Mouse (Mus musculus) spleen, postnatal 10 days (tissue): ENCODE results near the gene Aldh1l1.

Experiments
- DNase-seq, 2 experiments: peaks; one replicate each; pipeline ENCODE4 v3.0.0; 2021 to 2022; ENCODE audit warnings: low spot score in 2 of 2

Gene Aldh1l1

GRCm38 (mm10) chr6:90472079-90472478 is 14.1 kb upstream of the Aldh1l1 start:
- DNase-seq, result no peak

GRCm38 (mm10) chr6:90472697-90473096 is 13.5 kb upstream of the Aldh1l1 start:
- no peak for DNase-seq

- DNase-seq, result no peak
These were observed 12.4 kb upstream of the Aldh1l1 start for GRCm38 (mm10) chr6:90473630-90474360.

GRCm38 (mm10) chr6:90474361-90474750 is 11.9 kb upstream of the Aldh1l1 start:
- DNase-seq, result no peak

- DNase-seq, result no peak
These were observed 10.9 kb upstream of the Aldh1l1 start for GRCm38 (mm10) chr6:90475176-90475853.

- no peak for DNase-seq
These were observed 10.4 kb upstream of the Aldh1l1 start for GRCm38 (mm10) chr6:90475854-90476212.

DNA sequence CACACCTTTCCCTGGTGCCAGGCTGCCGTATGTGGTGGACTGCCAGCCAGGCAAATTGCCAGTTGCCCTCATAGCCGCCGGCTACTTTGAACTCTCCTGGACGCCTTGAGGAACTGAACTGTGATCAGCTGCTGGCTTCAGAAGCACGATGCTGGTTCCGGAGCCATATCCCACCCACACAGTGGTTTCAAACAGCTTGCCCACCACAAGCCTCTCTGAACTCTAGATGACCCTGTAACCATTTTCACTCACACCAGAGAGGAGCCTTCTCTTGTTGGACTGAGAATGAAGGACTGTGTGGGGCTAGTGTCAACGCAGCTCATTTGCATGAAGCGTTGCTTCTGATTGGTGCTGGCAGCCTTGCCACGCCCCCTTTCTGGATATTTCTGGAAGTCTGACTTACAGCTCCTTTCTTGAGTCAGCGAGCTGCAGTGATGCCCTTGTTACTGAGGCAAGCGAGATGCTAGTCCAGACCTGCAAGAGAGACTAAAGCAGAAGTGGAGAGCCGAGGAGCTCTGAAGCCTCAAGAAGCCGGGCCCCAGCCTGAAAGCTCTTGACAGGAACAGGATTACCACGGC is 9.2 kb upstream of the Aldh1l1 start:
- DNase-seq, result no peak

DNA sequence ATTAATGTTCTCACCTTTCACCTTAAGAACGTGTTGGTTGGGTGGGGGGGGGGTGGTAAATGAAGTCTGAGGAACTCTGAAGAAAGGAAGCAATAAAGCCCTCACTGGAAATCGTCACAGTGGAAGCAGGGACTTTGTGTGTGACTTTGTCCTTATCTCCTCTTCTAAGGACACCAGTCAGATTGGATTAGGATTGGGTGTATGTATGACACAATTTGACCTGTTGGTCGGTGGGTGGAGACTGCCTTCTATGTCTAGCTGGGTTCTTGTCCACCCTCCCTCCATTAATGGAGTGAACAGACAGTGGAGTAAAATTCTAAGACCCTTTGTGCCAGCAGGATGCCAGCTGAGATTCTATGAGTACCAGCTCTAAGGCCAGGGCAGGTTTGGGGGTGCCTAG is 2.0 kb upstream of the Aldh1l1 start:
- no peak for DNase-seq

DNA sequence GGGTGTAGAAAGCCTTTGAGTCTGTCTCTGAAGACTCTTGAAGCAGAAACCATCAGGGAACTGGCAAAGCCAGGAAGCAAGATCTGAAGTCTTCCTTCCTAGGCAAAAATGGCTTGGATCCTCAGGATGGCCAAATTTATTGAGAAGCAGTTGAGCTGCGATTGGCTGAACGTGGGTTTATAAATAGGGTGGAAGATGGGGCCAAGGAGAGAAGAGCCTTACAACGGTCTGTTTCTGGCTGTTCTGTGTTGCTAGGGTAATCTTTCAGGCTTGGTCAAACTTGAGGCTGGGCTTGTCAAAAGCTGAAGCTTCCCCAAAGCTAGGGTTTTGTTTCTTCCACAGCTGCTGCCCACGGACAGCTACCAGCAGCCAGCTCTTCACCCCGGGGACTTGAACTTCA is 1.4 kb upstream of the Aldh1l1 start:
- no peak for DNase-seq

- DNase-seq, result no peak
These were observed 1.3 kb downstream of the Aldh1l1 start for GRCm38 (mm10) chr6:90487531-90487930.

DNA sequence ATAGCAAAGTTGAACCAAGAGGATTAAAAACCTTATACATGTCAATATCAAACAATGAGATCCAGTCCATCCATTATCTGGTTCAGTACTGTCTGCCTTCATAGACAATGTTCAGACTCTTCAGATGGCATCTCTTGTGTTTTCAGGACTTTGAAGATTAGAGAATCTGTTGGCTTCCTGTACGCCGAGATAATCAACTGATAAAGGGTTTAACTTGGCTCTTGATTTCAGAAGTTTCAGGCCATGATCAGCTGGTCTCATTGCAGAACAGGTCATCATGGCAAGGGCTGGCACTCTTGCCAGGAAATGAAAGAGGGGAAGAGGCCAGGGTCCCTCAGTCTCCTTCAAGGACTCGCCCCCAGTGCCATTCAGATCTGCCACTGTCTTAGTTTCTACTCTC is 3.3 kb downstream of the Aldh1l1 start:
- no peak for DNase-seq

DNA sequence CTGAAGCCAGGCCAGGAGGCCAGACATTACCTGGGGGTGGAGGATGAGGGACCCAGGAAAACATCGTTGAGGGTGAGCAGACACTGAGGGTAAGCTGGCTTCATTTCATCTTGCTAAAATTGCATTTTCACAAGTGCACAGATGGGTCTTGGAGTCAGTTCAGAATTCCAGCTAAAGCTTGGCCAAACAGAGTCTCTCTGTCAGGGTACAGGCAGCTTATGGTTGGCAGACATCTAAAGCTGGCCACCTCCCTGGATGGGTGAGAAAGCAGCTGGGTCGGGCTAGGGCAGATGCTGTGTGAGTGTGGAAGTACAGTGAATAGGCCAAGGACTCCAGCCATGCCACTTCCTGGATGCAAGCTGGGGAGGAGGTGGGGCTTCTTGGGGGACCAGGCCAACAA is 4.7 kb downstream of the Aldh1l1 start:
- DNase-seq, result no peak

- no peak for DNase-seq
These were observed 5.9 kb downstream of the Aldh1l1 start for GRCm38 (mm10) chr6:90491956-90492744.

- no peak for DNase-seq
These were observed 7.9 kb downstream of the Aldh1l1 start for GRCm38 (mm10) chr6:90494155-90494554.

- DNase-seq, result no peak
These were observed 8.3 kb downstream of the Aldh1l1 start for GRCm38 (mm10) chr6:90494566-90494965.

DNA sequence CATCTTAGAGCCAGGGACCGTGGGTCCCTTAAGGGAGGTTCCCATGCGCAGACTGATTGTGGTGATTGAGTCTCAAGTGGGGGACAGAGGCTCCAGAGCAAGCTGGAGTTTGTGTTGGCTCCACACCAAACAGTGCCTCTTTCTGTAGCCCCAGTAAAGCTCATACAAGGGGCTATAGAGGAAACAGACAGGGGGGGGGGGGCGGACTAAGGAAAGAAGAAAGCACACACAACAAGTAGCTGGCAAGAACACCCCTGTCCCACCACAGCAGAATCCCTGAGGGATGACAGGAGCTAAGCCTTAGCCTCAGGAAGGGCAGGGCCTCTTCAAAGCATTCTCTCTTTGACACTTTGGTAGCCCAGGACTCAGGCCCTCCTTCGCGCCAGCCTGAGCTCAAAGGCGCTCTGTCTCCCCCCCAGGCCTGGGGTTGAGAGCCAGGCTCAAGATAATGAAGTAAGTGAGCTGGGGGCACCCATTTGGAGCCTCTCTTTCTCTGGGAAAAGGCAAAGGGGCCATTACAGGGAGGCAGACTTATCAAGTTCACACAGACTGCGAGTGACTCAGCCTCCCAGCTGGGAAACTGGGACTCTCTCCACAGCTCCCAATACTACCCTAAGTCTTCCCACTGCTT is 9.2 kb downstream of the Aldh1l1 start:
- no peak for DNase-seq

GRCm38 (mm10) chr6:90496217-90496616 is 10.0 kb downstream of the Aldh1l1 start:
- DNase-seq, result no peak

- no peak for DNase-seq
These were observed 13.3 kb downstream of the Aldh1l1 start for GRCm38 (mm10) chr6:90499509-90499908.

DNA sequence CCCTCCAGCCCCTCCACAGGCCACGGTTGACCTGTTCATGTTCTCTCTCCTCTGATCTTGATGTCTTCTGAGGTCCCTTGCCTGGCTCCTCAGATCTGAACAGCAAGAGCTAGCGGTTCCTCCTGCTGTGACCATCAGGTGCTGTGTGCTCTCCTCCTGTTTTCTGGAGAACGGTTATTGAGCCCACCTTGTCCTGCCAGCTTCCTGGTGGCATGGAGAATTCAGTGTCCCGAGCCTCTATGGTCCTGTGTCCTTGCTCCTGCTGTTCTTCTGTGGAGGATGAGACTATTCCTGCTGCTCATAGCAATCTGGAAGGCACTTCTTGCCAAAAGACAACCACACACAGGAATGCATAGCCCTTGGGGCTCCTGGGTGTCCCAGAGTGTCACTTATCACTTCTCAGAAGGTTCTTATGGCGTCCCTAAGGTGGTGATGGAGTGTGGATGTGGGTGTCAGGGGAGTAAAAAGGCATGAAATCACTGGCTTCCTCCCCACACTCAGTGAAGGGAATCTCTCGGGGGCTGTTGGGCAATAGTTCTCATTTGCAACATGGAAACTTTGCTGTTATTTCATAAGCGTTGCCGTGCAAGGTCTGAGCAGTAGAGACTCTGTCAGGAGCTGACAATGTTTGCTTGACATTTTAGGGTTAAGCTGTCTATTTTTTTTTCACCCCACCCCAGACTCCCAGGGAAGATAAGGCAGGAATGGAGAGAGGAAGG is 15.2 kb downstream of the Aldh1l1 start:
- no peak for DNase-seq

GRCm38 (mm10) chr6:90505906-90506305 is 19.7 kb downstream of the Aldh1l1 start:
- no peak for DNase-seq

DNA sequence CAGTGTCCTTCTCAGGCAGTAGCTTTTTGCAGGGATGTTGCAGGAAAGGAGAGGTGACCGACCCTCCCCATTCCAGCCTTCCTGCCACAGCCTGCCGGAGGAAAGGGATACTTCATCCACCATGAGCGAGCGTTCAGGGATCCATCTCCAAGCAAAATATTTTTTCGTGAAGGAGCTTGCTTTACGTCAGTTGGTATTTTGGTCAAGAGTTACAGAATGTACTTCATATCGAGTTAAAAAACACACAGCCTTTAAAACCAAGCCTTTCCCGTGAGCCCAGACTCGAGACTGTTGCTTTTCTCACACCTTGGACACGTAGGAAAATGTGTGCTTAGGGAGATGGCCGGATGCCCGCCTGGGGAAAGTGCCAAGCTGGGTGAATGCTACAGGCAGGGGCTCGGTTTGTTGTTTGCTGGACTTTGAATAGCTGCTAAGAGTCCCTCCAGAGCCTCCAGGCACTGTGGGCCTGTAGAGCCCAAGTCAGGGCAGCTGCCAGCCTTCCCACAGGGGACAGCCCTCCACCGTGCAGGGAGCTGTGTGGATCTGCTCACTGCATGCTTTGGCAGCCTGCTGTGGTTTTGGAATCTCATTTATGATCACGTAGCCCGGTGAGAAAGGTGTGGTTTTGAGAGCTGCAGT is 20.6 kb downstream of the Aldh1l1 start:
- no peak for DNase-seq
